Mouse (Mus musculus) spleen, postnatal 14 days (tissue): ENCODE data around the gene Fam189a1.

ENCODE experiments used
- DNase-seq, 2 experiments: peaks; one replicate each; pipeline ENCODE4 v3.0.0; 2021 to 2022; ENCODE audit warnings: low spot score in 2 of 2

The Fam189a1 gene

DNA sequence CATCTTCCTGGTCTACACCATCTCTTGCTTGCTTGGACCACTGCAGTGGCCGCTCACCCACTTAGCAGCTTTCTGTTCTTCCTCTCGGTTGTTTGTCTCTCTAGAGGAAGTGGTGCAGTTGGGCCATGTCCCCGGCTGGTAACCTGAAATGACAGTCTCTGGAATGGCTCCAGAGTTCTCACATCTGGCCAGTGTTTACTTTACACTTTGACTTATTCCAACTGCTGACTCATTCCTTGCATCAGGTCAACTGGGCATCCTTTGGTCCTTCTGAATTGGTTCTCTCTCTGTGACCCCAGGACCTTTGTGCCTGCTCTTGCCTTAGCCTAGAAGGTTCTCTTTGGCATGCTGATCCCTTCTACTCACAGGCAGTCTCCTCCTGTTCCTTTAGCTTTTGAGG is 427.6 kb downstream of the Fam189a1 start:
- no peak for DNase-seq

DNA sequence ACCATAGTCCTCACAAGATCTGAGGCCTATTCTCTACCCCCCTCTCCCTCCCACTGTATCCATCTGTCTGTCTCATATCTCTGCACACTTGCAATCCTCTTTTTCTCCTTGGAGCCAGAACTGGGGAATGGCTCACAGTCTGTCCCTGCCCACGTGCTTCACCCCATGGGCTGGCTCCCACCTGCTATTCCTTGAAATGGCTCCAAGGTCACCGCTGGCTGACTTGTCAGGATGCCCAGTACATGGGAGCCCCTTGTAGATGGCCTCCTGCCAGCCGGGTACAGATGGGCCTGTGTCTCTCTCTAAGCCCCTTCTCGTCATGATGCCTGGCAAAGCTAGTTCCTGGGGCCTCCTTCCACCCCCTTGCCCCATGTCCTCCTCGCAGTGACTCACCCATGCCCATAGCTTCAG is 428.2 kb downstream of the Fam189a1 start:
- DNase-seq = no peak

- DNase-seq = no peak
These were observed 430.2 kb downstream of the Fam189a1 start for GRCm38 (mm10) chr7:64725967-64726695.

- no peak for DNase-seq
These were observed 432.0 kb downstream of the Fam189a1 start for GRCm38 (mm10) chr7:64724409-64724808.

DNA sequence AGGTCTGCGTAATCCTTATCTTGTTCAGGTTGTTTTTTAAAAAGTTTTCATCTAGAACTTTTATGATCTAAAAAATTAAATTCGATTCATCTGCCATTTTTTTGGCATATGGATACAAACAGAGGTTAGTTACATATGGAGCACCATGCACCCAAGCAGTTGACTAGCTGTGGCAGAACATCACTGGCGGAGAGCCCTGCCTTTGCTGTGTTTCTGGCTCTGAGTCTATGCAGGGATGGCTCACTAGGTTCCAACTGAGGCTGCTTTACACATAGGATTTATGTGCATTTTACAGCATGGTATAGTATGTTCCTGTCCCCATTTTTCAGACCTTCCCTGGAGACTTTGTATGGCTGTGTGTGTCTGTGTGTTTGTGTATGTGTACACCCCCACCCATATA is 433.1 kb downstream of the Fam189a1 start:
- DNase-seq = no peak

- no peak for DNase-seq
These were observed 440.1 kb downstream of the Fam189a1 start for GRCm38 (mm10) chr7:64716286-64716685.

GRCm38 (mm10) chr7:64709520-64710262 is 446.7 kb downstream of the Fam189a1 start:
- DNase-seq = no peak

DNA sequence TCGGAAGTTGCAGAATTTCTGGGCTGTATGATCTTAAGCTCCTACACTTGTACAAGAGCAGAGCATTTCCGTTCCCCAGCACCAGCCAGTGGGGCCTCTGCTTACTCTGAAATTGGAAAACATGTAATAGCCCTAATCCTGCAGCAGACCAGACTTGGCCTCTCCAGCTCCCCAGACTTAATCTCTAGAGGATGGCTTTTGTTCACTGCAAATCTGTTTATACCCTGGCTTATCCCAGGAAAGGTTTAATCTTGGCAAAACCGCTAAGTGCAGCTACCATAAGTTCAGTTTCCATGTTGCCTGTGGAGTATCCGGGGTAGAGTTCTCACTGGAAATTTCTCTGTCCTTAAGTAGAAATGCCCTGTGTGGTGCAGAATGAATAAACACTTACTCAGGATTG is 448.2 kb downstream of the Fam189a1 start:
- no peak for DNase-seq
